Mouse (Mus musculus) CD4-positive, CD25-positive, alpha-beta regulatory T cell, adult 2 months (primary cell): ENCODE data around the gene Lsm11.

Experiments used
- DNase-seq: peaks from one replicate; pipeline ENCODE4 v3.0.0-alpha.2; 2012; ENCODE audit warnings: low read depth, low spot score

Lsm11 gene

GRCm38 (mm10) chr11:45944643-45945156 is at the start of gene Lsm11:
Gene Lsm11, minus strand, starts transcription at chr11:45944935.
- peak; percentile 98 for DNase-seq

GRCm38 (mm10) chr11:45992087-45992486 is 47.4 kb upstream of the Lsm11 start:
- no peak for DNase-seq

GRCm38 (mm10) chr11:45991604-45992003 is 46.9 kb upstream of the Lsm11 start:
- no peak for DNase-seq

DNA sequence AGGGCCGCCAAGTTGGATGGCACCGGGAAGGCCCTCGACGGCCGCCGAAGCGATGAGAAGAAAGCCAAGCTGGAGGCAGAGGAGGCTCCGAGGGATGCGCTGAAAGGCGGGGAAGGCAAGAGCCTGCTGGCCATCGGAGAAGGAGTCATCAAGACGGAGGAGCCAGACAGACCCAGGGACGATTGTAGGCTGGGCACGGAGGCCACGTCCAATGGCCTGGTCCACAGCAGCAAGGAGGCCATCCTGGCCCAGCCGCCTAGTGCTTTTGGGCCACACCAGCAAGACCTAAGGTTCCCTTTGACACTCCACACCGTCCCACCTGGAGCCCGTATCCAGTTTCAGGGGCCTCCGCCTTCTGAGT is 36.1 kb upstream of the Lsm11 start:
- DNase-seq: no peak

GRCm38 (mm10) chr11:45979946-45980892 is 35.5 kb upstream of the Lsm11 start, which contains the start of gene Sox30:
Gene Sox30, plus strand, starts transcription at chr11:45980310.
- DNase-seq: peak; percentile 73

DNA sequence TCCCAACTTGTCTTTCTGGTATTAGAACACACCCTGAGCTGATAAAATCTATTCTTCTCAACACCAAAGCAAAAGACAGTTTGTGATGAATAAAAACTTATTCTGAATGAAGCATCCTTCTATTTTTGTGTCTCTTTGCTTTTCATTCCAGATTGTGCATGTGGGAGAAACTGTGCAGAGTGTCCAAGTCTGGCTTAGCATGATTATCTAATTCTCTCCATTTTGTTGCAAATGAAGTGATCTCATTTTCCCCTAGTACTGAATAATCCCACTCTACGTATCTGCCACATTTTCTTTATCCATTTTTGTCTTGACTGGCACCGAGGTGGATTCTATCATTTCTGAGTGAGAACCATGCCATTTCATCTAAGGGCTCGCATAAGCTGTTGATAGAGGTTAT is 31.3 kb upstream of the Lsm11 start:
- DNase-seq: no peak

DNA sequence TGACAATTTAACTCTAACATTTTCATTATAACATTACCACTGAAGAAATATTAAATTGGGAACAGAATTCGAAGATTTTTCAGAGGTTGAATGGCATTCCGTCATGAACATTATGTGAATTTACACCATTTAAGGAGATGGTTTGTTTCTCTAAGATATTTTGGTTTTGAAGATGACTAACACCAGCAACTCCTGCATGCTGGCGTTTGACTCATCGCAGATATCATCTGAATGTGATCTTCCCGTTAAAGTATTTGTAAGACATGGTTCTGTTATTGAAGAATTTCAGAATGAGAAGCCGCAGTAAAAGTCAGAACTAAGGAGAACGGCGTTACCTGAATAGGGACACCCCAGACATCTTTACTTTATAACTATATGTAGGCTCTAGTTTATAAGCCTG is 29.7 kb upstream of the Lsm11 start:
- no peak for DNase-seq

- DNase-seq: no peak
Measured at GRCm38 (mm10) chr11:45973635-45974034, 28.9 kb upstream of the Lsm11 start.

DNA sequence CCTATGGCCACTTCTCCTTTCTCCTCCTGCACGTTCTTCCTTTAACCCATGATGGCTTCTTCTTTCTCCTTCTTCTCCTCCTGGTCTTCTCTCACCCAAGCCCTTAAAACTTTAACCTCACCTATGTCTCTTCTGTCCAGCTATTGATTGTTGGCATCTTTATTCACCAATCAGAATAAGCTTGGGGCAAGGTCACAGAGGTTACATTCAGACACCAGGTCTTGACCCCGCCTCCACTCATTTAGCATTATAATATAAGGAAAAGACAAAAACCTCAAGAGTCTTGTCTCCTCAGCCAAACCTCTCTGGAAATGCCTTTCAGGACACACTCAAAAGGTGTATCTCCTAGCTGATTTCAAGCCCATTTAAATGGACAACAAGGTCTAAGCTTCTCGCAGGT is 23.7 kb upstream of the Lsm11 start:
- DNase-seq: no peak

DNA sequence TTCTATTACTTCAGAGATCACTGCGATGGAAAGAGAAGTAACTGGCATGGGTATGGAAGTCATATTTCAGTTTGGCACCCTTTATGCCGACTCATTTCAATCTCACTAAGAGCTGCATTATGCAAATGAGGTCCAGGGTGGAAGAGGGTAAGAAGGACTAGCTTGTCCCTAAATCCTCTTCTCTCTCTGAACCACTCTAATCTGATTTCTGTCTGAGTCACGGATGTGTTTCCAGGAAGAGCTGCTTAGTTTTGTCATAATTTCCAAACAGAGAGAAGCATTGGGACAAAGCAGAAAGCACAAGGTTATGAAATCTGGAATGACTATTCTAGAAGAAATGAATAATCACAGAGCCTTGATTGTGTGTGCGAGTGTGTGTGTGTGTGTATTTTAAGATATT is 22.2 kb upstream of the Lsm11 start:
- no peak for DNase-seq

DNA sequence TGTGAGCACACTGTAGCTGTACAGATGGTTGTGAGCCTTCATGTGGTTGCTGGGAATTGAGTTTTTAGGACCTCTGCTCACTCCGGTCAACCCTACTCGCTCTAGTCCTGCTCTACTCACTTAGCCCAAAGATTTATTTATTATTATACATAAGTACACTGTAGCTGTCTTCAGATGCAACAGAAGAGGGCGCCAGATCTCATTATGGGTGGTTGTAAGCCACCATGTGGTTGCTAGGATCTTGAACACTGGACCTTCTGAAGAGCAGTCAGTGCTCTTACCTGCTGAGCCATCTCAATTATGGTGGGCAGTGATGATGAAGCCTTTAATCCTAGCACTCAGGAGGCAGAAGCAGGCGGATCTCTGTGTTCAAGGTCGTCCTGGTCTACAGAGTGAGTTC is 15.3 kb upstream of the Lsm11 start:
- DNase-seq: peak; percentile 73

- DNase-seq: peak; percentile 80
Measured at GRCm38 (mm10) chr11:45959598-45959997, 14.9 kb upstream of the Lsm11 start.

DNA sequence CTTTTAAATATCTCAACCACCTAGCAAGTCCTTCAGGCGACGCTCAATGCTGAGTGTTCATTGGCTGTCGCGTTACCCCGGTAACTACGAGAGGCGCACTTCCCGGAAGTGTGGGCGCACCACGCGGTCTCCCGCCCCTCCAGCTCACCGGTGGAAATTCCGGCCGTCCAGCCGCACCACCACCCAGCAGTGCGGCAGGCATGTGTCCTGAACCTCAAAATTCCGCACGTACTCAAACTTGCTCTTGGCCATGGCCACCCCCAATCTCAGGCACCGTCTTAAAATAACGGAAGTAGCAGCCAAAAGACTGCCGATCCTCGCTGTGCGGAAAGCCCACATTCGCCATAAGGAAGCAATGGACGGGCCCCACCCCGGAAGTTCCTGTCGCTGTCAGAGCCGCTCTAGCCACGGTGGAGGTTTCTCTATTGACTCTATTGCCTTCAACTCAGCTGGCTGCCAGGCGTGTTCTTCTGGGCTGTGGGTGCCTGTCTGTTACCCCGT is 10.4 kb upstream of the Lsm11 start, which contains the start of gene Thg1l:
Gene Thg1l, minus strand, starts transcription at position 368 of the 501 bp plus-strand sequence.
- peak; percentile 96 for DNase-seq

DNA sequence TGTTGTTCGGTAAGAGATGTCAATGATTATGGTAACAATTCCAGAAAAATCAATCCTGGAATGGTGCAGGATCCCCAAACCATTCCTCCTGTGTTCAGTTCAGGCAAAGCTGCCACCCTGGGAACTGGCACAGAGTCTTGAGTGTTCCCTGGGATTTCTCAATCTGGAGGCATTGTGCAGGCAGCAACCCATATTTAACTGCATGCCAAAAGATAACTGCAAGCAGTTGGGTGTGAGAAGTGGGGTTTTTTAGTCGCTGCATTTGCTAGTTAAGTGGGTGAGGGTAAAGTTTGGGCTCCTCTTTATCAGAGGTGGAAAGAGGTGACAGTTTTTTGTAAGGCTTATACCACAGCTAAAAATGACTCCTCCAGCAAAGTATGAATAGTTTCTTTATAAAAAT is 2.8 kb upstream of the Lsm11 start:
- DNase-seq: no peak

- no peak for DNase-seq
Measured at GRCm38 (mm10) chr11:45946796-45947195, 2.1 kb upstream of the Lsm11 start.

DNA sequence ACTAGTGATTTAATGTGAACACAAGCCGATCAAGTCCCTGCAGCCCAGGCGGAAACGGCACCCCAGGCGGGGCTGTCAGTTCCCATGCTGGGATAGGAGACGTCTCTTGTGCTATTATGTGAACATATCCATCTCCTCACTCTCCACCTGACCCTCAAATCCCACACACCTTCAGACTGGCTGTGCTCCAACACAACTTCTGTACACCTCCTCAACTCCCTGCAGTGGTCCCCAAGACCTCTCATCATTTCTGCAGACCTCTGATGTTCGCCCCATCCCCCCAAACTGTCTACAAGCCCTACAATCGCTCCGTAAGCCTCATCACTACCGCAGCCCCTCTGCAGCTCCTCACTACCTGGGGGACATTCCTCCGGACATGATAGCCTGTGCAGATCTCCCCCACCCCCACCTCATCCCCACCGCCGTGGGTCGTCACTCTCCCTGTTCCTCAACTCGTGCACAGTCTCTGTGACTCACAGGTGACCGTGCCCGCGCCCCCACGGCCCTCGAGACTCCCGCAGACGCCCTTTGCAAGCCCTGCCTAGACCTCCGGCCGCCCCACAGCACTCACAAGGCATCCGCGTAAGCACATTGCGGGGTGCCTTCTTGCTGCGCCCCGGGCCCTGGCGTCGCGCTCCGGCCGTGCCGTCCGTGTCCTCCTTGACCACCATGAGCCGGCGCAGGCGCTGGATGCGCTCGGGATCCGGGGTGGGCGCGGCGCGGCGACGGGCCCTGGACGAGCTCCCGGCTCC is 668 bp downstream of the Lsm11 start:
- DNase-seq: peak; percentile 49

DNA sequence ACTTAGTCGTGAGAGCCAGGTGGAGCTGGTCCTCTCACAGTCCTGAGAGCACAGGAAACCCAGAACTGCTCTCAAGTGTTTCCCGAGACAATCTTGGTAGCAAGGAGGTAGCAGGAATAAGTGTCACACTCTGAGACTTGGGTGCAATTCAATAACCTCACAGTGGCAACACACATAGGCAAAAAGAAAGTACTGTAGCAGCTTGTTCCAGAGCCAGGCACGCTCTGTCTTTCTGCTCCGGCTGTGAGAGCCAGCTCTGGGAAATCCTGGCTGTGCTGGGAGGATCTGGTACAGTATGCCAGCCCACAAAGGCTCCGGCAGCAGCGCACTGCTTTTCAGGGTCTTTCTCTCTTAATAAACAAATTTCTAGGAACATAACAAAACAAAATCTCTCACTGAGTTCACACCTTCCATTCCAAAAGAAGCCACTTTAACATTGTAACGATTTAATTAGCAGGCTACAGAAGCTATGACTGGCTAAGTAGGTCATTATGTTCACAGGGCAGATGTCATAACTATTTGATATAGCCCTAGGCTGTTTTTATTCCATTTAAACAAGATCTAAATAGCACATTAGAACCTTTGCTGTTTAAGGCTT is 1.5 kb downstream of the Lsm11 start:
- DNase-seq: no peak

- no peak for DNase-seq
Measured at GRCm38 (mm10) chr11:45942281-45942680, 2.5 kb downstream of the Lsm11 start.

- no peak for DNase-seq
Measured at GRCm38 (mm10) chr11:45938917-45939316, 5.8 kb downstream of the Lsm11 start.

GRCm38 (mm10) chr11:45937478-45937877 is 7.3 kb downstream of the Lsm11 start:
- DNase-seq: no peak

DNA sequence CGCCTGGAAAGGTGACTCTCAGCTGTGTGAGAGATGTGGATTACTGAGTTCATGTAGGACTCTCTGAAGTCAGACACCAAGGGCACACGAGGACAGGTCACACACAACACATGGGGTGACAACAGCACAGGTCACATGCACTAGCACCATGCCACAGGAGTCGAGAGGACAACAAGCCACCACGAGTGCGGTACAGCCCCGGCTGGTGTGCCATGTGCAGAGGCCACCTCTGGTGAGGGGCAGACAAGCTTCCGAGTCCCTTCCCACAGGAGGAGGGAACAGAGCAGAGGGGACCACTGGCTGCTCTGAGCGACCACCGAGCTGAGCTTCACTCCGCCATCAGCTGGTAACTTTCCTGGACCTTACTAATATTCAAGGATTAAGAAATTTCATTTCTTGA is 12.0 kb downstream of the Lsm11 start:
- no peak for DNase-seq

DNA sequence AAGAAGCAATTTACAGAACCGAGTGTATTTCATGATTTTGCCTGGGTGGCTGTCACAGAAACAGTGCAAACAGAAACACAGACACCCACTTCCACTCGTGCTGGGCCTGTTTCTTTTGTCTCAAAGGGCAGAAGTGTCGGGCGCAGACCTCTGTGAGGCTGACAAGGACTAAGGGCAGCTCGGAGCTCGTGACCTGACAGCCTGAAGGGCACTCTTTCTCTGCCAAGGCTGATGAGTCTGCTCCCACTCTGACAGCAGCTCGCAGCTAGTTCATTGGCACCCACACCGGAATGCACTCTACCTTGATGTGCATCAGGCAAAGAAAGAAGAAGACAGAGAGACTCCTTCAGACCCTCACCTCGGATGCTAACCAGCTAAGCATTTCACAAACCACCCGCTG is 15.2 kb downstream of the Lsm11 start:
- no peak for DNase-seq
